Mouse (Mus musculus) kidney, adult 18-20 months (tissue): ENCODE data around the gene Gm21863.
"Not testable (repeated sequence)": the region's sequence is repeated elsewhere in the genome, so short reads cannot be mapped to it uniquely, and the experiment has no call there.

ENCODE experiments used
- DNase-seq: peaks from one replicate; pipeline ENCODE4 v3.0.0; 2021

The Gm21863 gene

DNA sequence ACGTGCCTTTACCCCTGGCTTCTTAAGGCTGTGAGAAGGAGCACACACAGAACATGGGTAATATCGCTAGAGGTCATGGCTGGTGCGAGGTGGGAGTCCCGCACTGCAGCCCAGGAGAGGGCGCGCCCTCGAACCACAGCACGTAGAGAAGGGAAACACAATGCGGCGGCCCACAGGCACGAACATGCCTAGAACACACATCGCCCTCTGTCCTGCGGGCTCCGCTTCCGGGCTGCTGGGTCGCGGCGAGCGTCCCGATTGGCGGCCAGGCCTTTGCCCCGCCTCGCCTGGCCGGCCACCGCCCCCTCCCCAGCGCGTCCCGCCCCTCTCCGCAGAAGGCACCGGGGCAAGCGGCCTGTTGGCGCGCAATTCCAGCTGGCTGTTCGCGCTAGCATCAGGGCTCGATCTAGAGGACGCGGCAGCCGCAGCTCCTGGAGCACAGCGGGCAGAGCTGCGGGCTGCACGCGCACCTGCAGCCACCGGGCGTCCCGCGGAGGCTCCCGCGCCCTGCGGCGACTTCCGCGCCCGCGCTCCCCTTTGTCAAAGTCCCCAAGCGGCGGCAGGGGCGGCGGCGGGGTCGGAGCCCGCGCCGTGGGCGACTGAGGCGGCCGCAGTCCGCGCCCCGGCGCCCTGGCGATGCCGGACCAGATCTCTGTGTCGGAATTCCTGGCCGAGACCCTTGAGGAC is at the start of gene Gm21863:
Gene Gm21863 (plus strand): TSS at position 637 of the 687 bp plus-strand sequence.
- DNase-seq: not testable (repeated sequence)

DNA sequence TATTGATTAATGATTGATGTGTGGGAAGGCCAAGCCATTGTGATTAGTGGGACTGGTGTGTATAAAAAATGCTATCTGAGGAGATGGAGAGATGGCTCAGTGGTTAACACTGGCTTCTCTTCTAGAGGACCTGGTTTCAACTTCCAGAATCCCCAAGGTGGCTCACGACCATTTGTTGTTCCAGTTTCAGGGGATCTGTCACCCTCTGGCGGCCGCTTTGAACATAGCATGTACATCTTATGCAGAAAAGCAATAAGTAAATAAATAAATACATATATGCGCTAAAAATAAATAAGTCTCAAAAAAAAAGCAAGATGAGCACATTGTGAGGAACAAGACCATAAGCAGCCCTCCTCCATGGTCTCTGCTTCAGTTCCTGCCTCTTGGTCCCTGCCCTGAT is 26.3 kb upstream of the Gm21863 start:
- peak; percentile 6 for DNase-seq
